Mouse (Mus musculus): ENCODE measurements at regions not wholly inside any gene's neighbourhood (a gene's known extent, or its start where the extent isn't known, plus 50 kb on each side); places are given as distances from the start of the nearest gene placed in this dataset.
"Not testable (repeated sequence)": the region's sequence is repeated elsewhere in the genome, so short reads cannot be mapped to it uniquely, and the experiment has no call there.

DNA sequence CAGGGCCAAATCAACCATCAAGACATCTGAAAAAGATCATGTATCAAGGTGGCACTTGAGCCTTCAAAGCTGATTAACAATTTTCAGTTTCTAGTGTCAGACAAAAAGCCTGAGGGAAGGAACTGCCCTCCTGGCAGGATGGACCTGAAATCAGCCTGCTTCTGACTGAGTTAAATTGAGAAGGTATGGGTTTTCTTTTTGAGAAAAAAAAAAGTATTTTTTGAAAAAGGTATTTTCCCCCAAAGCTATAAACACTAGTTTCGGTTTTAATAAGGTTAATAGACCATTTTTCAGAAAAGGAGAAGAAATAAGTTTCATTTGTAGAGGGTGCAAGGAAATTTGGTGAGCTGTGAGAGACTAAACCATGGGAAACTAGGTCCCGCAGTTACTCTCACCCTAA, 124.6 kb upstream of the Mrpl21 start:
- not testable (repeated sequence) for DNase-seq

DNA sequence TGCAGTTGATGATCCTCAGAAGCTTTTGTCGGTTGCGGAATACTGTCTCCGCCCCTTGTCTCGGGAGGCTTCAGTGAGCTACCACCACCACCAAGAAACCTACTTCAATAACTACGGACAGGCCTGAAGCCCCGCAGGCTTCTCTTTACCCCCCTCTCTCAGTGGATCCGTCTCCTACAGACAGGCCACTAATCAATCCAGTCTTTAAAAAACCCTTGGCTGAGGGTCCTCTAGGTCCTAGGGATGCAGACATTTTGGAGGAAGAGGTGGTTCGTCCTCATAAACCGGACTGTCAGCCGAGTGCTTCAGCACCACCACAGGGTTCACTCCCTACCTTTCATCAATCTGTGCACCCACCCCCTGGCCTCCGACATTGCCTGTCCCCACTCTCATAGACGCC, 123.4 kb upstream of the Mrpl21 start:
- no peak for DNase-seq

DNA sequence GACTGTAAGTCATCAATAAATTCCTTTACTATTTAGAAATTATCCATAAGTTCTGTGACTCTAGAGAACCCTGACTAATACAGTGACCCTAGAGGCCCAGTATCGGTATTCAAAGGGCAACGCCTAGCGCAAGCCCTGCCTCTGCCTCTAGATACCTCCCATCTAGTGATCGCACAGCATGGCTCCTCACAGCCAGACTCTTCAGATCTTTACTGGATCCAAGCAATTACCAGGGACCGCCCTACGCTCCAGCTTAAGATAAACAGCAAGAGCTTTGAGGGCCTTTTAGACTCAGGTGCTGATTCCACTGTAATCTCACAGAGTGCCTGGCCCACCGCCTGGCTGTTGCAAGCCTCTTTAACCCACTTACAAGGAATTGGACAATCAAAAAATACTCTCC, 115.0 kb upstream of the Mrpl21 start:
- no peak for DNase-seq

DNA sequence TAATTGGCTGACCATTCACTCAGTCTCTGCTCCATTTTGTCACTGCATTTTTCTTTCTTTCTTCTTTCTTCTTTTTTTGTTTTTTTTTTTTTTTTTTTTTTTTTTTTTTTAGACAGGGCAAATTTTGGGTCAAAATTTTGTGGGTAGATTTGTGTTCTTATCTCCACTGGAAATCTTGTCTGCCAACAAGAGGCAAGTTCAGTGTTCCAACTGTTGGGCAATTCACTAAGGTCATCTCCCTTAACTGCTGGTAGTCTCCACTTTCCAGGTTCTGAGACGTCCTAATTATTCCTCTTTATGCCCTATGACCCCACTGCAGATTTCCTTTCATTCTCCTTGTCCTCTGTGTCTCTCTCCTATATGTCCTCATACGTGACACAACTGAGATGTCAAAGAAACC, 100.1 kb upstream of the Mrpl21 start:
- DNase-seq = no peak

GRCm38 (mm10) chr19:3192644-3193043, 90.1 kb upstream of the Mrpl21 start:
- DNase-seq = no peak

GRCm38 (mm10) chr19:3204504-3204903, 78.2 kb upstream of the Mrpl21 start:
- DNase-seq = peak; percentile 14

- DNase-seq = not testable (repeated sequence)
These were observed 77.3 kb upstream of the Mrpl21 start for GRCm38 (mm10) chr19:3205406-3205805.

DNA sequence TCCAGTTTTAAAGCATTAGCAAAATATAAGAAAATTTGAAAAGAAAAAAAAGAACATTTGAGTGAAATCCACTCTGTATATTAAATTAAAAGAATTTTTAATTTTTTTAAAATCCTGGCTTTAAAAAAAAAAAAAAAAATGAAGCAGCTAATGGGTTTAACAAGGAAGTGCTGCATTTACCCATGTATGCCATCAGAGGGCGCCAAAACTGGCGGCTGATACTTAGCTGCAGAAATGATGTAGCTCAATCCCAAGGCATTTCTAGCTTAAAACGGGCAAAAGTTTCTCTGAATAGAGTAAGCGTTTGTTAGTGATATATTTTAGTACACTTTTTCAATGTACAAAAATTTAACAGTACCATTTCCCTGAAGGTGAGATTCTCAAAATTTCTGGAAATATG, 74.4 kb upstream of the Mrpl21 start:
- peak; percentile 55 for DNase-seq

Measured in lung, postnatal 10 days (tissue).